Mouse (Mus musculus) heart, adult 2 months (tissue): ENCODE results near the gene Amotl1. TPM values are rescaled to one million over a fixed set of nuclear protein-coding genes. Genes with fewer than 3 reads are reported as not detected.

Source experiments
- DNase-seq, 2 experiments: peaks; one replicate each; pipeline ENCODE4 v3.0.0; 2021
- H3K27ac ChIP-seq: fragments of 200-600 bp; 2 replicates; pipeline ENCODE4 v1.8.1; 2022
- H3K27me3 ChIP-seq: fragments of 200-500 bp; 2 replicates; pipeline ENCODE4 v1.6.1; 2012; ENCODE audit warnings: mild to moderate bottlenecking, low read length, inconsistent platforms, mixed read lengths; ENCODE audit not compliant: control insufficient read depth, insufficient read depth
- H3K36me3 ChIP-seq: fragments of 200-500 bp; 2 replicates; pipeline ENCODE4 v1.6.1; 2012; ENCODE audit warnings: low read length, inconsistent platforms; ENCODE audit not compliant: control insufficient read depth, insufficient read depth
- H3K4me1 ChIP-seq: fragments of 200-500 bp; 2 replicates; pipeline ENCODE4 v1.6.1; 2011; ENCODE audit warnings: low read length; ENCODE audit not compliant: control insufficient read depth, insufficient read depth
- H3K4me3 ChIP-seq: fragments of 200-600 bp; 2 replicates; pipeline ENCODE4 v1.8.1; 2022
- H3K79me2 ChIP-seq: fragments of 200-500 bp; replicated peaks from 2 replicates; pipeline ENCODE4 v1.6.1; 2012; ENCODE audit warnings: mild to moderate bottlenecking, inconsistent platforms, low read length, moderate library complexity, mixed read lengths; ENCODE audit not compliant: control insufficient read depth, insufficient read depth
- H3K9ac ChIP-seq: fragments of 200-500 bp; 2 replicates; pipeline ENCODE4 v1.6.1; 2012; ENCODE audit warnings: low read depth, mild to moderate bottlenecking, control low read depth, inconsistent platforms, low read length, mixed read lengths
- CTCF ChIP-seq: fragments of 200-600 bp; IDR thresholded peaks from 2 replicates; pipeline ENCODE4 v1.8.1; 2022; ENCODE audit warnings: antibody characterized with exemption, mild to moderate bottlenecking, moderate library complexity
- EP300 ChIP-seq: fragments of 200-500 bp; IDR thresholded peaks from 2 replicates; pipeline ENCODE4 v1.6.1; 2011; ENCODE audit warnings: low read depth, low read length, control low read depth; ENCODE audit not compliant: insufficient read depth
- POLR2A ChIP-seq: fragments of 200-500 bp; IDR thresholded peaks from 2 replicates; pipeline ENCODE4 v1.6.1; 2011; ENCODE audit warnings: mild to moderate bottlenecking, low read depth, low read length, control low read depth; ENCODE audit not compliant: insufficient read depth
- WGBS: fragments of 180-500 bp; shearing (Covaris S2); methylation state at CpG from one replicate; pipeline ENCODE4 v1.1.7; 2018; 5-methylcytosine and 5-hydroxymethylcytosine counted together
- intact Hi-C: fragments of 180-260 bp; cut with DNase I; formaldehyde crosslinking; loops from one replicate; pipeline ENCODE4 v1.15.1; 2025
- long read RNA-seq: library from polyadenylated mRNA; stranded (forward); transcript quantifications from one replicate; pipeline ENCODE4 v2.0.0, GENCODE M21; 2021
- polyA plus RNA-seq: library from polyadenylated mRNA; depleted of rRNA; stranded (reverse); fragments of >200 nt; gene quantifications from 2 replicates; pipeline ENCODE4 v1.2.3, GENCODE M21; 2012; rRNA removed
- total RNA-seq, 2 experiments: library from RNA; stranded (reverse); gene quantifications; 2 replicates each; pipeline ENCODE4 v1.2.3; 2021

Amotl1 gene
- total RNA-seq (10 to 100 TPM; 58.3 to 59.5 TPM), polyA plus RNA-seq (27.4 and 41.1 TPM in 2 replicates)
- long read RNA-seq, partial matches to known transcripts: 4 of 17 reads
- long read RNA-seq, other reads (novel, unspliced or antisense): 13 of 17 reads

GRCm38 (mm10) chr9:14644956-14645355, at the start of gene Amotl1:
Gene Amotl1, minus strand, starts transcription at chr9:14645056.
- Histone ChIP-seq H3K27ac (no peak within 1 kb of the TSS), H3K79me2 (no peaks in the 10 kb centered on the region), H3K36me3 (no peaks in the 10 kb centered on the region), H3K9ac (no peak within 1 kb of the TSS), H3K4me3 (no peak within 1 kb of the TSS), H3K4me1 (peaks cover 17% of the 10 kb centered on the region), H3K27me3 (no peaks in the 10 kb centered on the region)
- no peak for TF ChIP-seq POLR2A
- no peak for TF ChIP-seq EP300
- no peak for TF ChIP-seq CTCF
- intact Hi-C loops: loop anchor here (5.0 kb wide), 1 partner anchor 52 kb away; no protein-coding TSS in a partner anchor
- no peak for DNase-seq
- 59% methylated on average over 4 of the region's 4 CpGs for whole genome bisulfite sequencing

GRCm38 (mm10) chr9:14689376-14690108, 44.7 kb upstream of the Amotl1 start:
- Histone ChIP-seq H3K27me3 (no peaks in the 10 kb centered on the region), H3K4me3 (no peak overlapping the region), H3K9ac (no peak overlapping the region), H3K27ac (no peak overlapping the region), H3K36me3 (no peaks in the 10 kb centered on the region), H3K4me1 (peaks cover 3% of the 10 kb centered on the region; the same call in 1 of the 2 replicates), H3K79me2 (no peaks in the 10 kb centered on the region)
- peak in 1 of 2 experiments; percentile 10 for DNase-seq
- 33% methylated on average over 12 of the region's 12 CpGs for WGBS
- TF ChIP-seq CTCF (no peak), EP300 (peak; percentile 77)
- intact Hi-C loops: no loop called here

GRCm38 (mm10) chr9:14684363-14684762, 39.5 kb upstream of the Amotl1 start:
- H3K4me3 ChIP-seq: no peak overlapping the region
- DNase-seq: no peak
- H3K9ac ChIP-seq: no peak overlapping the region
- no peaks in the 10 kb centered on the region for H3K4me1 ChIP-seq
- TF ChIP-seq CTCF (no peak), EP300 (no peak), POLR2A (no peak)
- H3K79me2 ChIP-seq: no peaks in the 10 kb centered on the region
- no peaks in the 10 kb centered on the region for H3K36me3 ChIP-seq
- intact Hi-C loops: no loop called here
- H3K27me3 ChIP-seq: no peaks in the 10 kb centered on the region
- WGBS: 82% methylated on average over 4 of the region's 4 CpGs
- H3K27ac ChIP-seq: no peak overlapping the region

- Histone ChIP-seq H3K27me3 (no peaks in the 10 kb centered on the region), H3K4me3 (no peak overlapping the region), H3K36me3 (no peaks in the 10 kb centered on the region), H3K9ac (no peak overlapping the region), H3K27ac (no peak overlapping the region), H3K4me1 (no peaks in the 10 kb centered on the region), H3K79me2 (no peaks in the 10 kb centered on the region)
- DNase-seq: no peak
- TF ChIP-seq CTCF (no peak), POLR2A (no peak), EP300 (no peak)
- intact Hi-C loops: no loop called here
Observed at GRCm38 (mm10) chr9:14682741-14683140, 37.9 kb upstream of the Amotl1 start.

GRCm38 (mm10) chr9:14680584-14680983, 35.7 kb upstream of the Amotl1 start:
- Histone ChIP-seq H3K4me3 (no peak overlapping the region), H3K27ac (no peak overlapping the region), H3K27me3 (no peaks in the 10 kb centered on the region), H3K79me2 (no peaks in the 10 kb centered on the region), H3K36me3 (no peaks in the 10 kb centered on the region), H3K9ac (no peak overlapping the region), H3K4me1 (0 out of 2 replicates have a peak, but pooled peaks cover 2% of the 10 kb centered on the region)
- intact Hi-C loops: no loop called here
- no peak for DNase-seq
- WGBS: 76% methylated on average over 2 of the region's 2 CpGs
- no peak for TF ChIP-seq POLR2A
